Mouse (Mus musculus) Patski (cell line): Measurements from ENCODE around the gene Nr6a1. TPM values are rescaled to one million over a fixed set of nuclear protein-coding genes. Genes with fewer than 3 reads are reported as not detected.

ENCODE experiments used
- ATAC-seq: fragments of 100-300 bp; one replicate; pipeline ENCODE4 v1.8.0; 2021
- CTCF ChIA-PET: fragments of 350-600 bp; sonication (Branson Sonifier 250); formaldehyde crosslinking; loops from one replicate; lab custom pipeline; 2022; ENCODE audit warnings: inconsistent platforms; lab: Charles Lee
- POLR2A ChIA-PET: fragments of 350-600 bp; sonication (Branson Sonifier 250); formaldehyde crosslinking; loops from one replicate; lab custom pipeline; 2022; ENCODE audit warnings: antibody characterized with exemption, inconsistent platforms; lab: Charles Lee
- DNase-seq: peaks from one replicate; pipeline ENCODE4 v3.0.0-alpha.2; 2011; ENCODE audit warnings: low read depth, low spot score
- H3K27me3 ChIP-seq: fragments of 371-371 bp; one replicate; pipeline ENCODE4 v1.5.1; 2021
- CTCF ChIP-seq: fragments of 100-300 bp; IDR thresholded peaks from one replicate; pipeline ENCODE4 v1.5.1; 2021
- in situ Hi-C: fragments of 300-500 bp; cut with MboI; formaldehyde crosslinking; loops from 3 replicates; pipeline ENCODE4 v1.11.1; 2018; ENCODE audit warnings: low pct_unique_long_range_greater_than_20kb, mixed read lengths
- polyA plus RNA-seq: library from polyadenylated mRNA; unstranded; gene quantifications from one replicate; pipeline ENCODE4 v1.2.3, GENCODE M21; 2021

Gene Nr6a1
- polyA plus RNA-seq, 1 experiment from 2014 or later, result 4.9 TPM

GRCm38 (mm10) chr2:38710304-38711241 is 216.9 kb downstream of the Nr6a1 start:
- CTCF ChIA-PET, result interaction anchor here (1.2 kb wide), 1 partner anchor 15 kb away, joined by 3 read pairs; no protein-coding TSS in a partner anchor
- ATAC-seq, result no peak

GRCm38 (mm10) chr2:38708907-38709688 is 218.4 kb downstream of the Nr6a1 start:
- ChIA-PET CTCF (interaction anchor here (1.2 kb wide), 1 partner anchor 14 kb away, joined by 3 read pairs; no protein-coding TSS in a partner anchor), POLR2A (interaction anchor here (0.6 to 1.1 kb wide), 3 partner anchors 13 to 53 kb away, joined by 3 to 4 read pairs (median 3); no protein-coding TSS in a partner anchor)
- peak; percentile 10 for ATAC-seq
- H3K27me3 ChIP-seq, result peaks cover 44% of the 10 kb centered on the region
- TF ChIP-seq CTCF, result no peak
- in situ Hi-C loops, result no loop called here
- no peak for DNase-seq

More at GRCm38 (mm10) chr2:38710304-38711241, 216.9 kb downstream of the Nr6a1 start:
- in situ Hi-C loops, result no loop called here
- POLR2A ChIA-PET, result interaction anchor here (1.1 kb wide), 1 partner anchor 54 kb away, joined by 3 read pairs; no protein-coding TSS in a partner anchor
- H3K27me3 ChIP-seq, result peaks cover 36% of the 10 kb centered on the region
- no peak for DNase-seq
- no peak for TF ChIP-seq CTCF

- CTCF ChIA-PET, result interaction anchor here (0.9 to 1.4 kb wide), 2 partner anchors 11 to 13 kb away, joined by 3 to 4 read pairs; no protein-coding TSS in a partner anchor
- TF ChIP-seq CTCF, result no peak
- no peak for ATAC-seq
- peaks cover 44% of the 10 kb centered on the region for H3K27me3 ChIP-seq
- in situ Hi-C loops, result no loop called here
- DNase-seq, result no peak
- POLR2A ChIA-PET, result no interaction called here
Measured at GRCm38 (mm10) chr2:38706661-38707060, 220.8 kb downstream of the Nr6a1 start.

GRCm38 (mm10) chr2:38705036-38705435 is 222.5 kb downstream of the Nr6a1 start:
- DNase-seq (no peak), ATAC-seq (no peak)
- CTCF ChIA-PET, result no interaction called here
- in situ Hi-C loops, result no loop called here
- H3K27me3 ChIP-seq, result peaks cover 35% of the 10 kb centered on the region
- TF ChIP-seq CTCF, result no peak
- POLR2A ChIA-PET, result no interaction called here

DNA sequence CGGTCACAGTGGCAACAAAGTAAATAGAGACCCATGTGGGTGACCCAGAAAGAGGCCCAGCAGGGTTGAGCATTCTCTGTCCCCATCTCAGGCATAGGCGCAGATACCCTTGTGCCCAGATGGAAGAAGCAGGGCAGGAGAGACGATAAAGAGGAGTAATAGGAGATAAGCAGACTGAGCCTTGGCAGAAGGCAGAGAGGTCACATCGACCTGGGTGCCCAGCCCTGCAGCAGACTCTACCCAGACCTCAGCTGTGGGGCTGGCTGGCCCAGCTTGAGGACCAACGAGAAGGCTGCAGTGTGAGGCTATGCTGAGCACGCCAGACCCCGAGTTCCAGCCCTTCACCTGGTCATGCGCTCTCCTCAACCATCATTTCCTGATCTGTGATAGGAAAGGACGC is 223.2 kb downstream of the Nr6a1 start:
- no peak for ATAC-seq
- no peak for TF ChIP-seq CTCF
- H3K27me3 ChIP-seq, result peaks cover 29% of the 10 kb centered on the region
- in situ Hi-C loops, result no loop called here
- CTCF ChIA-PET, result no interaction called here
- POLR2A ChIA-PET, result no interaction called here
- DNase-seq, result no peak

GRCm38 (mm10) chr2:38700177-38700576 is 227.3 kb downstream of the Nr6a1 start:
- in situ Hi-C loops, result no loop called here
- CTCF ChIA-PET, result no interaction called here
- TF ChIP-seq CTCF, result no peak
- no peak for DNase-seq
- H3K27me3 ChIP-seq, result peaks cover 4% of the 10 kb centered on the region
- POLR2A ChIA-PET, result no interaction called here
- no peak for ATAC-seq

DNA sequence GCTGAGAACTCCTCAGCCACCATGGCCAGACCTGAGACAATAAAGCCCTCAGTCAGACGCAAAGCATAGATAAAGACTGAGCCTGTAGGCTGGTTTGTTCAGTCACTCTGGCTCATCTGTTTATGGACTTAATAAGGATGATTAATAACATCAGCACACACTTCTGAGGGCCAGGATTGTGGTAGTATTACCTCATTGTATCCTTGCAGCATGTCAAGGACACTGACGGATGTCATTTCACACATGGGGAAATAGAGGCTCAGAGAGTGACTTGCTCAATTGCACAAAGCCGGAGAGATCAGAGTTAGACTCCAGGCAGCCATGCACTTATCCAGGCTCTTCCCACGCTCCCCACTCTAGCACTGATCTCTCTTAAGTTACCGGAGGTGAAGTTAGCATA is 228.9 kb downstream of the Nr6a1 start:
- in situ Hi-C loops, result no loop called here
- ATAC-seq, result no peak
- no peak for DNase-seq
- CTCF ChIA-PET, result no interaction called here
- TF ChIP-seq CTCF, result no peak
- no peaks in the 10 kb centered on the region for H3K27me3 ChIP-seq
- POLR2A ChIA-PET, result no interaction called here

DNA sequence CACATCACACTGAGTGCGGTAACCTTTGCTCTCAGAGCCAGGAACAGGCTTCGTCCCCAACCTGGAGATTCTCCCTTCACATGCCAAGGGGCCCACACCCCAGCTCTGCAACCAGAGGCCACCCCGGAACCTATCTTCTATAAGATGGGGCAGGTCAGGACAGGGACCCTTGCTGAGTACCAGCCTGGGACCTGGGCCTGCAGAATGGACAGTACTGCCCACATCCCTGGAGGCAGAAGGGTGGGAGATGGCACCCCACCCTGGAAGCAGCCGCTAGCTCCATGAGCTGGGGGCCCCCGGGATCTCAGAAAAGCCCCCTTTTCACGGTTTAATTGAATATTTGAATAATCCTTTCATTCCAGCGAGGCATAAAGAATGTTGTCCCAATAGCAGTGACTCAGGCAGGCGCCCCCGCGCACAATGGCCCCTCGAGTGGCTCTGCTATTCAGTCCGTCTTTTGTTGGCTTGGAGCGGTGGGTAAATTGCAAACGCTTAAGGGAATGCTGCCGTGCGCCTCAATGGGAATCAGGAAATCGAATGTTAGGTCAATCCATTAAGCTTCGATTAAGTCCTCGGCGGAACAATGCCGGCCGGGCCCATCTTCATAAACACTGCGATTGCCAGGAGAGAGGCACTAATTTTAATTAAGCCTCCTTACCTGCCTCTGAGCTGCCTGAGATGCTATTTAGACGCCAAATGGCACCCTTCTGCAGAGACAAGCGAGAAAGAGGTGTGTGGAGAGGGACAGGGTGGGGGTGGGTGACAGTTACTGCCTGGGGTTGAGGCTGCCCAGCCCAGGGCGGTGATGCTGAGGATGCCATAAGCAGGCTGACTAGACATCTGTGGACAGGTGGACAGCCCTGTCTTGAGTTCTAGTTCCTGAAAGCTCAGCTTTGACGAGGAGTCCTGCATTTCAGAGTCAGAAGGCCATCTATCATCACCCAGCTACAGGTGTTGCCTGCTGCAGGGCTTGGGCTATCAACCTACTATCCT is 230.1 kb downstream of the Nr6a1 start:
- DNase-seq, result no peak
- POLR2A ChIA-PET, result no interaction called here
- CTCF ChIA-PET, result interaction anchor here (1.1 kb wide), 1 partner anchor 39 kb away, joined by 3 read pairs; no protein-coding TSS in a partner anchor
- in situ Hi-C loops, result no loop called here
- no peaks in the 10 kb centered on the region for H3K27me3 ChIP-seq
- TF ChIP-seq CTCF, result no peak
- no peak for ATAC-seq

- no peak for ATAC-seq
- no peaks in the 10 kb centered on the region for H3K27me3 ChIP-seq
- POLR2A ChIA-PET, result interaction anchor here (1.0 kb wide), 1 partner anchor 13 kb away, joined by 4 read pairs; no protein-coding TSS in a partner anchor
- no peak for DNase-seq
- in situ Hi-C loops, result no loop called here
- CTCF ChIA-PET, result interaction anchor here (1.1 to 1.3 kb wide), 2 partner anchors 12 to 14 kb away, joined by 3 to 4 read pairs; no protein-coding TSS in a partner anchor
- no peak for TF ChIP-seq CTCF
Measured at GRCm38 (mm10) chr2:38695770-38696169, 231.7 kb downstream of the Nr6a1 start.
